Mouse (Mus musculus) stomach, postnatal 0 days (tissue): ENCODE data around the gene Adamtsl2. TPM values are rescaled to one million over a fixed set of nuclear protein-coding genes. Genes with fewer than 3 reads are reported as not detected.

Experiments used
- ATAC-seq: fragments of 200-750 bp; cut with Nextera tagmentation; 2 replicates; pipeline ENCODE4 v1.8.0; 2017; ENCODE audit not compliant: low FRiP score, low TSS enrichment
- DNase-seq: peaks from one replicate; pipeline ENCODE4 v3.0.0-alpha.2; 2016; ENCODE audit warnings: low spot score
- H3K27ac ChIP-seq: fragments of 300-500 bp; sonication (generic); replicated peaks from 2 replicates; pipeline ENCODE4 v1.5.1; 2014; ENCODE audit warnings: mild to moderate bottlenecking, control low read depth
- H3K27me3 ChIP-seq: fragments of 300-500 bp; sonication (generic); 2 replicates; pipeline ENCODE4 v1.6.1; 2014; ENCODE audit warnings: low read length; ENCODE audit not compliant: control insufficient read depth, insufficient read depth
- H3K36me3 ChIP-seq: fragments of 300-500 bp; sonication (generic); 2 replicates; pipeline ENCODE4 v1.6.1; 2014; ENCODE audit warnings: low read length, mixed read lengths; ENCODE audit not compliant: control insufficient read depth, insufficient read depth
- H3K4me1 ChIP-seq: fragments of 300-500 bp; sonication (generic); replicated peaks from 2 replicates; pipeline ENCODE4 v1.6.1; 2014; ENCODE audit warnings: antibody characterized with exemption; ENCODE audit not compliant: control insufficient read depth, insufficient read depth
- H3K4me2 ChIP-seq: fragments of 300-500 bp; sonication (generic); replicated peaks from 2 replicates; pipeline ENCODE4 v1.6.1; 2014; ENCODE audit warnings: low read depth, mild to moderate bottlenecking, control low read depth, moderate library complexity
- H3K4me3 ChIP-seq: fragments of 300-500 bp; sonication (generic); 2 replicates; pipeline ENCODE4 v1.5.1; 2014; ENCODE audit warnings: low read depth, low read length, control low read depth
- H3K9ac ChIP-seq: fragments of 300-500 bp; sonication (generic); 2 replicates; pipeline ENCODE4 v1.6.1; 2014; ENCODE audit warnings: mild to moderate bottlenecking, low read length, control low read depth, mixed read lengths
- H3K9me3 ChIP-seq: fragments of 300-500 bp; sonication (generic); 2 replicates; pipeline ENCODE4 v1.6.1; 2016; ENCODE audit warnings: low read length; ENCODE audit not compliant: control insufficient read depth
- CTCF ChIP-seq: IDR thresholded peaks from 2 replicates; pipeline ENCODE4 v1.5.1; 2016; ENCODE audit warnings: antibody characterized with exemption, low read depth, mild to moderate bottlenecking, moderate library complexity
- EP300 ChIP-seq: optimal IDR thresholded peaks from 2 replicates; pipeline ENCODE3; 2016; ENCODE audit warnings: antibody characterized with exemption
- WGBS: fragments of 180-500 bp; shearing (Covaris S2); extraction: QIAGEN DNeasy Blood & Tissue Kit; methylation state at CpG from one replicate; pipeline ENCODE4 v1.1.7; 2014; 5-methylcytosine and 5-hydroxymethylcytosine counted together
- polyA plus RNA-seq: library from polyadenylated mRNA; unstranded; fragments of >200 nt; fragmentation: Nextera tagmentation; extraction: Ambion mirVana; gene quantifications from 2 replicates; pipeline ENCODE4 v1.2.1, GENCODE M21; 2015

Adamtsl2 gene
- polyA plus RNA-seq, 1 experiment from 2014 or later, result 3.4 TPM

GRCm38 (mm10) chr2:27096341-27096981 lies 17.3 kb downstream of the Adamtsl2 start:
- no peak for DNase-seq
- WGBS, result 32% methylated on average over 13 of the region's 13 CpGs

DNA sequence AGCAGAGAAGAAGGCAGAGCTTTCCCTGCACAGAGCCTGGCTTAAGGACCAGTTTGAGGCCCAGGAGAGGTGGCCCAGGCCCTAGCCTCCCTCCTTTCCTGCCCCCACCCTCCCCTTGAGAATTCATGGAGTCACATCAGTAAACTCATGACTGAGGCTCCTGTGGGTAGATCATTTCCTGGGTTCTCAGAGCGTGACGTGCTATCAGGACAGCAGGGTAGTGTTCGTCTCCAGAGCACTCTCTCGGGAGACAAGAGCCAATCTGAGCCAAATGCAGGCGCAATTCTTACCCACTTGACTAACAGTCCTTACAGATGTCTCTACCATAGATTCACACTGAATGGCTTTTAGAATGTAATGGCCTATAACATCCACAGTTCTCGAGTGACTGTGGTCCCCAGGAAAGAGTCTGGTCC lies 18.1 kb downstream of the Adamtsl2 start:
- Histone ChIP-seq H3K27me3 (no peaks in the 10 kb centered on the region), H3K4me3 (no peak overlapping the region), H3K4me2 (no peak overlapping the region), H3K27ac (peak overlapping the region; percentile 69), H3K9me3 (no peaks in the 10 kb centered on the region), H3K36me3 (no peaks in the 10 kb centered on the region), H3K9ac (no peak overlapping the region), H3K4me1 (peaks cover 6% of the 10 kb centered on the region; the same call in 1 of the 2 replicates)
- ATAC-seq, result peak; percentile 60
- WGBS, result 52% methylated on average over 6 of the region's 6 CpGs
- no peak for DNase-seq
- no peak for TF ChIP-seq CTCF
- no peak for TF ChIP-seq EP300

More at GRCm38 (mm10) chr2:27096341-27096981, 17.3 kb downstream of the Adamtsl2 start:
- no peak overlapping the region for H3K4me3 ChIP-seq
- H3K27ac ChIP-seq, result peak overlapping the region; percentile 69
- no peaks in the 10 kb centered on the region for H3K9me3 ChIP-seq
- TF ChIP-seq CTCF, result no peak
- no peak for TF ChIP-seq EP300
- H3K36me3 ChIP-seq, result no peaks in the 10 kb centered on the region
- H3K9ac ChIP-seq, result no peak overlapping the region
- H3K4me1 ChIP-seq, result peaks cover 6% of the 10 kb centered on the region; the same call in 1 of the 2 replicates
- peak; percentile 19; the same call in 1 of the 2 replicates for ATAC-seq
- H3K4me2 ChIP-seq, result no peak overlapping the region
- H3K27me3 ChIP-seq, result no peaks in the 10 kb centered on the region

DNA sequence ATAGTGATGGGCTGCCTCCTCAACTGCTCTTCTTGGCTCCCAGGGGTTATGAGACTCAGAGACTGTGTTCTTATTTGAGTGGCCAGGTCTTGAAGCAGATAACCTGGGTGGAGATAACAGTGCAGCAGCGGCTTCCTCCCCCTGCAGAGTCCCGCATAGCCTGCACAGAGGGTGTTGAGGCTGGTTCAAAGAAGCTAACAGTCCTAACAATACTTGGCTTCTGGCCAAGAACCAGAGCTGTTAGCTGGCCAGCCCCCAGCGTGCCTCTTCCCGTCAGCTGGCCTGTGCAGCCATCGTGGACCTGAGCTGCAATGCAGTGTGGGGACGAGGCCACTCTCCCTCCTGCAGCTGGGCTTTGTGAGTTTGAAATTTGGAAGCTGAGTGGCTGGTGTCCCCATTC lies 18.6 kb downstream of the Adamtsl2 start:
- Histone ChIP-seq H3K27ac (peak overlapping the region; percentile 69; the same call in 1 of the 2 replicates), H3K9ac (no peak overlapping the region), H3K4me1 (peaks cover 6% of the 10 kb centered on the region; the same call in 1 of the 2 replicates), H3K27me3 (no peaks in the 10 kb centered on the region), H3K4me2 (no peak overlapping the region), H3K36me3 (no peaks in the 10 kb centered on the region), H3K9me3 (no peaks in the 10 kb centered on the region), H3K4me3 (no peak overlapping the region)
- 5% methylated on average over 6 of the region's 6 CpGs for WGBS
- DNase-seq (peak; percentile 39), ATAC-seq (0 out of 2 replicates have a peak, but pooled peaks have one; percentile 61)
- no peak for TF ChIP-seq CTCF
- no peak for TF ChIP-seq EP300

DNA sequence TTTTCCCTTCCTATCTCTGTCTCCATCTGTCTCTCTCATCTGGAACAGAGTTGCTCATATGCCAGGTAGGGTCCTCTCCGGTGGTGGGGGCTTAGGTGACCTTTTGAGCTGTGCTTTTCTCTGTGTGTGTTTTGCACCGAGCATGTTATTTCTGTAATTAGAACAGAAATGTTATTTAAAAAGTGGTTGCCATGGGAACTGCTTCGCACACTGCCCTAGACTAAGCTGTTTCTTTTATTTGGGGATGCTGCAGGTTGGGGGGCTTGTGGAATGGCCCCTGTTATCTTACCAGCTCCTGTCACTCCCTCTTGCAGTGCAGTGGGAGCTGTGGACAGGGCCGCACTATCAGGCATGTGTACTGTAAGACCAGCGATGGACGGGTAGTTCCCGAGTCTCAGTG lies 24.4 kb downstream of the Adamtsl2 start:
- TF ChIP-seq EP300, result no peak
- no peak for TF ChIP-seq CTCF
- H3K36me3 ChIP-seq, result no peaks in the 10 kb centered on the region
- no peaks in the 10 kb centered on the region for H3K4me1 ChIP-seq
- H3K4me2 ChIP-seq, result no peak overlapping the region
- no peak overlapping the region for H3K27ac ChIP-seq
- DNase-seq, result no peak
- H3K4me3 ChIP-seq, result no peak overlapping the region
- no peak overlapping the region for H3K9ac ChIP-seq
- H3K9me3 ChIP-seq, result no peaks in the 10 kb centered on the region
- WGBS, result 72% methylated on average over 7 of the region's 7 CpGs
- no peaks in the 10 kb centered on the region for H3K27me3 ChIP-seq
- ATAC-seq, result no peak

- Histone ChIP-seq H3K27me3 (no peaks in the 10 kb centered on the region), H3K4me1 (no peaks in the 10 kb centered on the region), H3K9ac (no peak overlapping the region), H3K4me3 (no peak overlapping the region), H3K9me3 (no peaks in the 10 kb centered on the region), H3K4me2 (no peak overlapping the region), H3K27ac (no peak overlapping the region), H3K36me3 (no peaks in the 10 kb centered on the region)
- ATAC-seq (no peak), DNase-seq (no peak)
- TF ChIP-seq CTCF, result no peak
- 71% methylated on average over 3 of the region's 3 CpGs for WGBS
Measured at GRCm38 (mm10) chr2:27106816-27107215, 27.6 kb downstream of the Adamtsl2 start.

GRCm38 (mm10) chr2:27108144-27108543 lies 29.0 kb downstream of the Adamtsl2 start:
- no peaks in the 10 kb centered on the region for H3K27me3 ChIP-seq
- TF ChIP-seq CTCF (no peak), EP300 (no peak)
- H3K4me3 ChIP-seq, result no peak overlapping the region
- no peaks in the 10 kb centered on the region for H3K4me1 ChIP-seq
- DNase-seq (no peak), ATAC-seq (no peak)
- H3K27ac ChIP-seq, result no peak overlapping the region
- no peaks in the 10 kb centered on the region for H3K36me3 ChIP-seq
- H3K4me2 ChIP-seq, result no peak overlapping the region
- WGBS, result 75% methylated on average over 2 of the region's 2 CpGs
- H3K9me3 ChIP-seq, result no peaks in the 10 kb centered on the region
- no peak overlapping the region for H3K9ac ChIP-seq
